Mouse (Mus musculus) megakaryocyte, embryonic 14.5 days (primary cell): ENCODE measurements around the gene Lrrc39. TPM values are rescaled to one million over a fixed set of nuclear protein-coding genes. Genes with fewer than 3 reads are reported as not detected.
"Not testable (repeated sequence)": the region's sequence is repeated elsewhere in the genome, so short reads cannot be mapped to it uniquely, and the experiment has no call there.

Experiments used
- H3K27me3 ChIP-seq: replicated peaks from 2 replicates; pipeline ENCODE3; 2012; ENCODE audit warnings: inconsistent platforms
- H3K36me3 ChIP-seq: replicated peaks from 2 replicates; pipeline ENCODE3; 2012; ENCODE audit warnings: low read length, inconsistent platforms, mixed read lengths
- H3K4me1 ChIP-seq: 2 replicates; pipeline ENCODE4 v1.6.1; 2012; ENCODE audit warnings: inconsistent platforms
- H3K4me3 ChIP-seq: replicated peaks from 2 replicates; pipeline ENCODE3; 2012; ENCODE audit warnings: moderate library complexity, mild to moderate bottlenecking, inconsistent platforms
- H3K9me3 ChIP-seq: 2 replicates; pipeline ENCODE4 v1.6.1; 2012; ENCODE audit warnings: inconsistent platforms
- FLI1 ChIP-seq: IDR thresholded peaks from 2 replicates; pipeline ENCODE4 v1.6.1; 2012; ENCODE audit warnings: low read length, inconsistent platforms, mixed read lengths
- GATA1 ChIP-seq: IDR thresholded peaks from 3 replicates; pipeline ENCODE4 v1.6.1; 2012; ENCODE audit warnings: mixed read lengths, low read length, inconsistent platforms, borderline replicate concordance
- polyA plus RNA-seq: library from polyadenylated mRNA; stranded (reverse); fragments of >175 nt; gene quantifications from 2 replicates; pipeline ENCODE4 v1.2.3, GENCODE M21; 2012; ENCODE audit warnings: low replicate concordance; ENCODE audit not compliant: insufficient read depth

Gene Lrrc39
- 0.19 TPM in 1 of 2 replicates, not detected in the other for polyA plus RNA-seq

GRCm38 (mm10) chr3:116562408-116563094 lies at the start of gene Lrrc39:
TSS of gene Lrrc39 (plus strand) at chr3:116562973.
- peaks cover 8% of the 10 kb centered on the region; the same call in 1 of the 2 replicates for H3K9me3 ChIP-seq
- no peaks in the 10 kb centered on the region for H3K27me3 ChIP-seq
- H3K4me1 ChIP-seq = peaks cover 35% of the 10 kb centered on the region
- TF ChIP-seq GATA1 (no peak), FLI1 (no peak)
- H3K36me3 ChIP-seq = peaks cover 24% of the 10 kb centered on the region
- peak within 1 kb of the TSS; percentile 88 for H3K4me3 ChIP-seq

GRCm38 (mm10) chr3:116520141-116520761 lies 42.5 kb upstream of the Lrrc39 start:
- Histone ChIP-seq H3K27me3 (no peaks in the 10 kb centered on the region), H3K9me3 (no peaks in the 10 kb centered on the region), H3K36me3 (peaks cover 37% of the 10 kb centered on the region), H3K4me1 (peaks cover 31% of the 10 kb centered on the region), H3K4me3 (no peak overlapping the region)
- no peak for TF ChIP-seq FLI1
- TF ChIP-seq GATA1 = no peak

GRCm38 (mm10) chr3:116529741-116530140 lies 33.0 kb upstream of the Lrrc39 start:
- no peaks in the 10 kb centered on the region for H3K27me3 ChIP-seq
- H3K4me3 ChIP-seq = no peak overlapping the region
- no peaks in the 10 kb centered on the region for H3K9me3 ChIP-seq
- TF ChIP-seq GATA1 (no peak), FLI1 (no peak)
- no peaks in the 10 kb centered on the region for H3K4me1 ChIP-seq
- peaks cover 40% of the 10 kb centered on the region for H3K36me3 ChIP-seq

GRCm38 (mm10) chr3:116530826-116531225 lies 31.9 kb upstream of the Lrrc39 start:
- Histone ChIP-seq H3K27me3 (no peaks in the 10 kb centered on the region), H3K36me3 (peaks cover 45% of the 10 kb centered on the region), H3K4me1 (no peaks in the 10 kb centered on the region), H3K4me3 (no peak overlapping the region), H3K9me3 (no peaks in the 10 kb centered on the region)
- TF ChIP-seq GATA1 = no peak
- TF ChIP-seq FLI1 = no peak

- no peak for TF ChIP-seq FLI1
- no peak for TF ChIP-seq GATA1
- Histone ChIP-seq H3K4me3 (no peak overlapping the region), H3K4me1 (peaks cover 3% of the 10 kb centered on the region; the same call in 1 of the 2 replicates), H3K9me3 (no peaks in the 10 kb centered on the region), H3K36me3 (peaks cover 84% of the 10 kb centered on the region), H3K27me3 (no peaks in the 10 kb centered on the region)
These were observed 26.2 kb upstream of the Lrrc39 start for GRCm38 (mm10) chr3:116536428-116537199.

GRCm38 (mm10) chr3:116537200-116537573 lies 25.6 kb upstream of the Lrrc39 start:
- no peaks in the 10 kb centered on the region for H3K9me3 ChIP-seq
- H3K27me3 ChIP-seq = no peaks in the 10 kb centered on the region
- TF ChIP-seq FLI1 (no peak), GATA1 (no peak)
- no peak overlapping the region for H3K4me3 ChIP-seq
- peaks cover 90% of the 10 kb centered on the region for H3K36me3 ChIP-seq
- H3K4me1 ChIP-seq = peaks cover 9% of the 10 kb centered on the region

GRCm38 (mm10) chr3:116542070-116542469 lies 20.7 kb upstream of the Lrrc39 start:
- no peak overlapping the region for H3K4me3 ChIP-seq
- no peaks in the 10 kb centered on the region for H3K9me3 ChIP-seq
- H3K27me3 ChIP-seq = no peaks in the 10 kb centered on the region
- peaks cover 41% of the 10 kb centered on the region for H3K4me1 ChIP-seq
- H3K36me3 ChIP-seq = peaks cover 84% of the 10 kb centered on the region
- TF ChIP-seq FLI1 = no peak
- TF ChIP-seq GATA1 = no peak

- H3K4me3 ChIP-seq = no peak overlapping the region
- no peaks in the 10 kb centered on the region for H3K27me3 ChIP-seq
- H3K9me3 ChIP-seq = no peaks in the 10 kb centered on the region
- no peak for TF ChIP-seq FLI1
- TF ChIP-seq GATA1 = no peak
- peaks cover 41% of the 10 kb centered on the region for H3K4me1 ChIP-seq
- H3K36me3 ChIP-seq = peaks cover 84% of the 10 kb centered on the region
These were observed 20.2 kb upstream of the Lrrc39 start for GRCm38 (mm10) chr3:116542532-116542931.

- H3K36me3 ChIP-seq = peaks cover 69% of the 10 kb centered on the region
- peaks cover 6% of the 10 kb centered on the region for H3K9me3 ChIP-seq
- H3K4me3 ChIP-seq = no peak overlapping the region
- H3K27me3 ChIP-seq = no peaks in the 10 kb centered on the region
- H3K4me1 ChIP-seq = peaks cover 32% of the 10 kb centered on the region
- TF ChIP-seq GATA1 = no peak
- TF ChIP-seq FLI1 = no peak
These were observed 15.3 kb upstream of the Lrrc39 start for GRCm38 (mm10) chr3:116547430-116547829.

GRCm38 (mm10) chr3:116551362-116551761 lies 11.4 kb upstream of the Lrrc39 start:
- H3K4me1 ChIP-seq = peaks cover 1% of the 10 kb centered on the region
- H3K4me3 ChIP-seq = no peak overlapping the region
- no peak for TF ChIP-seq FLI1
- no peak for TF ChIP-seq GATA1
- peaks cover 37% of the 10 kb centered on the region for H3K36me3 ChIP-seq
- H3K9me3 ChIP-seq = peaks cover 6% of the 10 kb centered on the region
- H3K27me3 ChIP-seq = no peaks in the 10 kb centered on the region

GRCm38 (mm10) chr3:116561315-116561714 lies 1.5 kb upstream of the Lrrc39 start:
- peaks cover 15% of the 10 kb centered on the region for H3K36me3 ChIP-seq
- peaks cover 35% of the 10 kb centered on the region for H3K4me1 ChIP-seq
- not testable (repeated sequence) for H3K9me3 ChIP-seq, H3K4me3 ChIP-seq, H3K27me3 ChIP-seq
